Mouse (Mus musculus) spleen, postnatal 4 days (tissue): ENCODE results near the gene Gm21976.

Experiments
- DNase-seq, 2 experiments: peaks; one replicate each; pipeline ENCODE4 v3.0.0; 2022; ENCODE audit warnings: low spot score in 2 of 2

The Gm21976 gene

GRCm38 (mm10) chr13:98297883-98298482, 18.3 kb downstream of the Gm21976 start:
- DNase-seq = no peak

GRCm38 (mm10) chr13:98298833-98299758, 19.4 kb downstream of the Gm21976 start:
- DNase-seq = peak; percentile 64 to 85

GRCm38 (mm10) chr13:98305257-98305656, 25.6 kb downstream of the Gm21976 start:
- DNase-seq = no peak

GRCm38 (mm10) chr13:98306393-98306792, 26.7 kb downstream of the Gm21976 start:
- no peak for DNase-seq

- DNase-seq = no peak
These were observed 27.3 kb downstream of the Gm21976 start for GRCm38 (mm10) chr13:98306852-98307475.

GRCm38 (mm10) chr13:98308004-98308403, 28.3 kb downstream of the Gm21976 start:
- no peak for DNase-seq

- no peak for DNase-seq
These were observed 29.0 kb downstream of the Gm21976 start for GRCm38 (mm10) chr13:98308724-98309123.

- DNase-seq = no peak
These were observed 31.9 kb downstream of the Gm21976 start for GRCm38 (mm10) chr13:98311597-98311996.

- DNase-seq = no peak
These were observed 33.9 kb downstream of the Gm21976 start for GRCm38 (mm10) chr13:98313631-98314030.

- DNase-seq = no peak
These were observed 35.4 kb downstream of the Gm21976 start for GRCm38 (mm10) chr13:98315124-98315523.

- no peak for DNase-seq
These were observed 36.4 kb downstream of the Gm21976 start for GRCm38 (mm10) chr13:98316140-98316479.

GRCm38 (mm10) chr13:98316480-98317245, 37.0 kb downstream of the Gm21976 start, which contains the start of gene Btf3:
Btf3 (minus strand) TSS chr13:98317006.
- DNase-seq = peak; percentile 92 to 97

- DNase-seq = no peak
These were observed 37.6 kb downstream of the Gm21976 start for GRCm38 (mm10) chr13:98317246-98317677.

GRCm38 (mm10) chr13:98317911-98318310, 38.2 kb downstream of the Gm21976 start:
- no peak for DNase-seq

- DNase-seq = no peak
These were observed 45.3 kb downstream of the Gm21976 start for GRCm38 (mm10) chr13:98325034-98325433.

GRCm38 (mm10) chr13:98332106-98332505, 52.4 kb downstream of the Gm21976 start:
- DNase-seq = peak; percentile 16 to 63

- DNase-seq = no peak
These were observed 56.5 kb downstream of the Gm21976 start for GRCm38 (mm10) chr13:98336205-98336604.

- DNase-seq = no peak
These were observed 60.8 kb downstream of the Gm21976 start for GRCm38 (mm10) chr13:98340506-98340905.

GRCm38 (mm10) chr13:98349491-98349890, 69.8 kb downstream of the Gm21976 start:
- no peak for DNase-seq

- DNase-seq = peak; percentile 26 to 69
These were observed 71.8 kb downstream of the Gm21976 start for GRCm38 (mm10) chr13:98351527-98351926.

- no peak for DNase-seq
These were observed 72.8 kb downstream of the Gm21976 start for GRCm38 (mm10) chr13:98352381-98352975.
